Mouse (Mus musculus): ENCODE data around the gene Jmjd8.

DNA sequence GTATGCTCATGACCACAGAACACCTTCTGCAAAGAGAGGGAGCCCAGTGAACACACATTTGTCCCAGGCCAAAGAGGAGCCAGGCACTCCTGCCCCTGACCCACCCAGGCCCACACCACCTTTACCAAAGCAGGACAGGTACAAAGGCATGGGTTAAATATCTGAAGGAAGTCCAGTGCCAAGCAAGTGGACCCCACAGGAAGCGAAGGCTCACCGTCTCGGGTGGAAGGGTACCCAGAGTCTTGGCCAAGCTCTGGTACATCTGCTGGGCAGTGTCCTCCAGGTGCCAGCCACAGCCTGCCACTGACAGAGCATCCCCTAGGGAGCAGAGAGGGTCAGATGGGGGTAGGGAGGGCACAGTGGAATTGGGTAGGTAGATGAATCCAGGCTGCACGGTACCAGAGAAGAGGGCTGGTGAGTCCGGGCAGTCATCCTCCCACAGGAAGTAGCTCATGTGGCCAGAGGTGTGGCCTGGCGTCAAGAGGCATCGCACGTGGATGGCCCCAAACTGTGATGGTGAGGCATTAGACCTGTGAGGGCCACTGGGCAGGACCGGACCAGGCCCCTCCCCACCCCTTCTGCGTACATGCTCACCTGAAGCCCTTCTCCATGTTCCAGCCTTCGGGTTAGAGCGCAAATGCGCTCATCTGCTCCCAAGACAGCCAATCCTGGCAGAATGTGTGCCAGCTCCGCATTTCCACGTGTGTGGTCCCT lies 44.6 kb upstream of the Jmjd8 start:
- TF ChIP-seq CTCF (IDR thresholded peaks at IDR 0.05): no peak
- TF ChIP-seq POLR2A (IDR thresholded peaks at IDR 0.05; ENCODE audit: insufficient read depth, low read depth, low read length): peak; percentile 39; the same call in 1 of the 2 replicates
- no peak for TF ChIP-seq EP300 (IDR thresholded peaks at IDR 0.05; ENCODE audit: insufficient read depth, low read depth, low read length)

Measured in heart, adult 2 months (tissue).